In the genomic region with DNA sequence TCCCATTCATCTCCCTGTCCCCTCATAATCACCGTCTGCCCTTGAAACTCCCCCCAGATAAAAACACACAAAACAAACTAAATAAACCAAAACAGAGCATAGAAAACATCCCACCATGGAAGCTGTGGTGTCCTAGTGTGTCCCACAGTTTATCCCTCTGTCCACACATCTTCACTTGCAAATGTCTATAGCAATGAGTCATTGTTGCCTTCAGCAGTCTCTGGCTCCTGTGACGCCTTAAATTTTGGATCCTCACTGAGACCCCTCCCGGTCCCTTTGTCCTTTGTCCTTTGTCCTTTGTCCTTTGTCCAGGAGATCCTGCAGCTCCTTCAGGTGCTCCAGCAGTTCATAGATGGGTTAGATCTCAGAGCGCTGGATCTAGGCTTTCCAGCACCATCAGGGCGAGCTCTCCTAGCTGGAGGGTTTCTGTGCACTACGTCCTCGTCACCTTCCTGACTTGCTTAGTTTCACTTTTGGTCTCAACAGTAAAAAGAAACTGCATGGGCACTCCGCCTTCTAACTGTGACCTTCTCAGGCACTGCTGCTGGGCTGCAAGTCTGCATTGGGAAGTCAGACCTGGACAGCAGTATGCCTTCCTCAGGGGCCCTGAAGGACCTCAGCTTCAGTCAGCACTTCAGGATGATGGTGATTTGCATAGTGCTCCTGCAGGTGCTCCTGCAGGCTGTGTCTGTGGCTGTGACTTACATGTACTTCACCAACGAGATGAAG, we compare ENCODE assay signal across 8 mouse cellular contexts. TPM values are rescaled to one million over a fixed set of nuclear protein-coding genes. Genes with fewer than 3 reads are reported as not detected.
DNase-seq lines count a peak whose midpoint lies in the region; ATAC-seq and TF ChIP-seq lines count a peak whose summit lies in the region.

A gene (plus strand): TSS at position 470 of the 729 bp plus-strand sequence.

- no peak for TF ChIP-seq CTCF in left cerebral cortex, adult 2 months (IDR thresholded peaks at IDR 0.05)

- peak; percentile 92 for ATAC-seq in granulocyte monocyte progenitor cell, adult 5-6 weeks (replicated peaks; ENCODE audit: poor library complexity, severe bottlenecking)
- ATAC-seq in megakaryocyte-erythroid progenitor cell, adult 5-6 weeks (replicated peaks; ENCODE audit: low FRiP score, low TSS enrichment, poor library complexity, severe bottlenecking) = peak; percentile 78

- H3K4me3 ChIP-seq in left cerebral cortex, adult 2 months = peak within 1 kb of the TSS; percentile 11

- no peak for DNase-seq in left cerebral cortex, adult 2 months (ENCODE audit: extremely low spot score in 1 of 2, low spot score in 2 of 2)
- no peak for DNase-seq in left cerebral cortex, postnatal 14 days (ENCODE audit: low spot score in 2 of 2)
- DNase-seq in kidney, postnatal 14 days = peak; percentile 72
- DNase-seq in thymus, postnatal 10 days (ENCODE audit: low spot score in 2 of 2) = peak; percentile 36 to 51
- no peak for DNase-seq in yolk sac, embryonic 10.5 days (ENCODE audit: low spot score)
- no peak for DNase-seq in layer of hippocampus, adult 9-10 months (ENCODE audit: low spot score)

- peak within 1 kb of the TSS; percentile 36; the same call in 1 of the 2 replicates for H3K27ac ChIP-seq in left cerebral cortex, adult 2 months

- intact Hi-C loops in left cerebral cortex, adult 2 months (cut with DNase I) = no loop called here
- intact Hi-C loops in left cerebral cortex, postnatal 14 days (cut with DNase I) = no loop called here

RNA-seq across cellular contexts. Expression of the gene that starts here (rescaled TPM):
- 1 to 10 TPM; 1.3 to 2.4 TPM for total RNA-seq in left cerebral cortex, adult 2 months (2021)
- total RNA-seq in left cerebral cortex, postnatal 14 days (2021) = 1 to 10 TPM; 1.1 to 2.2 TPM
- total RNA-seq in granulocyte monocyte progenitor cell, adult 5-6 weeks (2014; fragmentation: Nextera tagmentation) = 5.0 and 6.3 TPM in 2 replicates
- total RNA-seq in granulocyte monocyte progenitor cell, adult 5-6 weeks (2017) = 4.3 and 8.8 TPM in 2 replicates
- 3.8 and 12.4 TPM in 2 replicates for total RNA-seq in megakaryocyte-erythroid progenitor cell, adult 5-6 weeks (2014; fragmentation: Nextera tagmentation)
- total RNA-seq in megakaryocyte-erythroid progenitor cell, adult 5-6 weeks (2017) = 0.70 and 4.2 TPM in 2 replicates

Comparison
In these comparisons a context has a peak if more than half of its experiments do, and no peak if none do; other contexts are left out.
1. DNase-seq: peak in kidney, postnatal 14 days (single experiment) and thymus, postnatal 10 days (2 of 2); none in left cerebral cortex, adult 2 months (0 of 2), left cerebral cortex, postnatal 14 days (0 of 2), yolk sac, embryonic 10.5 days (single experiment) and layer of hippocampus, adult 9-10 months (single experiment).